Mouse (Mus musculus) cortical plate, adult 2 months (tissue): ENCODE measurements at regions not wholly inside any gene's neighbourhood (a gene's known extent, or its start where the extent isn't known, plus 50 kb on each side); places are given as distances from the start of the nearest gene placed in this dataset.

ENCODE experiments used
- CTCF ChIP-seq: fragments of 200-500 bp; IDR thresholded peaks from 2 replicates; pipeline ENCODE4 v1.5.1; 2011; ENCODE audit warnings: mild to moderate bottlenecking, control low read depth, low read length; ENCODE audit not compliant: insufficient read depth; ENCODE audit errors: extremely low read depth
- POLR2A ChIP-seq: fragments of 200-500 bp; IDR thresholded peaks from 2 replicates; pipeline ENCODE4 v1.6.1; 2011; ENCODE audit warnings: mild to moderate bottlenecking, low read length, control low read depth; ENCODE audit not compliant: insufficient read depth; ENCODE audit errors: extremely low read depth

DNA sequence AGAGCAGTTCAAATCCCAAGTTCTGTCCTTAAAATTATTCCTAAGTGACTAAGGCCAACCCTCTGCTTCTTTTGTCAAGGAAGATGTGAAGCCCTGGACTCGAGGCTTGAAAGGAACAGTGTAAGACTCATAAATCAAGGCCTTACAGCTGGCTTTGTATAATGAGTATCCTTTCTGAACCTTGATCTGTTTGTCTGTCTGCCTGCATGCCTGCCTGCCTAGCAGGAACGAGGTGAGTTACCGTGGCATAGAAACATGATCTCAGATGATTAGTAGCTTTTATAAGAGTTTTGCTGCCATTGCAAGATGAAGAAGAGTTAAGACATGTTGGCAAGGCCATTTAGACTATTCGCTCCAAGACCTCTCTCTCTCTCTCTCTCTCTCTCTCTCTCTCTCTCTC, 434.3 kb downstream of the Gm10295 start:
- TF ChIP-seq POLR2A (no peak), CTCF (no peak)
